Mouse (Mus musculus): ENCODE data around the gene Edem2.
"Not testable (repeated sequence)": the region's sequence is repeated elsewhere in the genome, so short reads cannot be mapped to it uniquely, and the experiment has no call there.

Edem2 gene

GRCm38 (mm10) chr2:155735766-155736165 is 6.5 kb upstream of the Edem2 start, which contains the start of gene Gm17581:
TSS of gene Gm17581 (minus strand) at chr2:155735866.
- not testable (repeated sequence) for DNase-seq (ENCODE audit: low spot score)

- peak; percentile 20 for DNase-seq (ENCODE audit: low spot score)
These were observed 5.8 kb upstream of the Edem2 start for GRCm38 (mm10) chr2:155735080-155735479.

GRCm38 (mm10) chr2:155728742-155729141 is 533 bp downstream of the Edem2 start:
- no peak for DNase-seq (ENCODE audit: low spot score)

GRCm38 (mm10) chr2:155727764-155728395 is 1.4 kb downstream of the Edem2 start:
- DNase-seq (ENCODE audit: low spot score): no peak

DNA sequence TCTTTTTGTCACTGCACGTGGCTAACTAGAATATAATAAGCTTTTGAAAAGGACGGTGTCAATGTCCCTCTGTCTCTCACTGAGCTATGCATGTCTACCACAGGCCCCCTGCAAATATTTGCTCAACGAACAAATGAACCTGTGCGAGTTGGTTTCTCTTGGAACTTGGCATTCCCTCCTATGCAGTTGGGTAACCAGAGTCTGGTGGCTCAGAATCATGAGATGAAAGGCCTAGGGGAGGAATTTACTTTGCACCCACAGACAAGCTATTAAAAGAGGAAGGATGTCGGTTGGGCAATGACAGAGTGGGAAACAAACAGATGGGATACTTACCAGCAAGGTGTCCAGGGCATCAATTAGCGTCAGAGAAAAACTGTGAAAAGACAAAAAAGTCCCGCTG is 3.0 kb downstream of the Edem2 start:
- no peak for DNase-seq (ENCODE audit: low spot score)

DNA sequence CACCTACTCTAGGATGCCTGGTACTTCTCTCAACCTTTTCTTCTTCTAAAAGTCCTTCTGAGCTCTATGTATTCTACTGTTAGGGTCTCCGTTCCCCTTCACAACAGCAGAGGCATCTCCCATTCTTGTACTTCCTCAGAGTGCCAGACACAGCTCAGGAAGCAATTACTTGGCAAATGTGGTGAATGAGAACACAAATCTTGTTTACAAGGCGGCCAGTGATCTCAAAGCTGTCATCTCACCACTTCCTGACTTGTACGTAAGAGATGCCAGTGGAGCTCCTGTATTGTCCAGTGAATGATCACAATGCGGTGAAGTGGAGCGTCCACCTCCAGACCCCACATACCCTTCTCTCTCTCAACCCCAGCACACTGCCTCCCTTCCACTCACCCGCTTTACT is 4.7 kb downstream of the Edem2 start:
- no peak for DNase-seq (ENCODE audit: low spot score)

DNA sequence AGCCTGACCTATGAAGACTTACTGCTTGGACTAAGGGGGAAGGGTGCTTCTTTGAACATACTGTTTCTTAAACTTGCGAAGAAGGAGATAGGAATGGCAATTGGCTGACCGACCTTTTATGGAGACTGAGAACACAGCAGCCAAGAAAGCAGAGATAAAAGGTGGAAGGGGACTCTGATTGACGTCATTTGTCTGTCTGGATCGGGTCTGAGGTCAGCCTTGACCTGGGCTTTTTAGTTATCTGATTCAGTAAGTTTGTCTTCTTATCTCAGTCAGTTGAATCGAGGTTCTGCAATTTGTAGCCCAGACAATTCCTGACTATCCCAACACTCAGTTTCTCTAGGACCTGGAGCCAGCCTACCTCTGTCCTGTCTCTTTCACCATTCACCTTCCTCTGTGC is 5.2 kb downstream of the Edem2 start:
- no peak for DNase-seq (ENCODE audit: low spot score)

DNA sequence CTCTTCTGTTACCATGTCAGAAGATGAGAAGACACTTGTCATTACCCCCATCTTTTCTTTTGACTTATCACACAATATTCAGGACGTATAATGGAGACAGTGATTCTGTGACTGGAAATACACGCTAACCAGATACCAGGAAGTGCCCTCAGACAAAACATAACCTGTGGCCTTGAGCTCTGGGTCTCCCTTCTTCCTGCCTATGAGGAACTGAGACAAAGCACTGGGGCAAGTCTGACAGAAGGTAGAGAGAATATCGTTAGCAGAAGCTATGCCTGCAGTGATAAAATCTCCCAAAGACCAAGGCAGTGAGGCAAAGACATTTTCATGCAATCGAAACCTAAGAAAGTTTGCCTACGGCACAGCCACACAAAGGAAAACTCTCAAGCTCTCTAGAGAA is 8.7 kb downstream of the Edem2 start:
- DNase-seq (ENCODE audit: low spot score): no peak

DNA sequence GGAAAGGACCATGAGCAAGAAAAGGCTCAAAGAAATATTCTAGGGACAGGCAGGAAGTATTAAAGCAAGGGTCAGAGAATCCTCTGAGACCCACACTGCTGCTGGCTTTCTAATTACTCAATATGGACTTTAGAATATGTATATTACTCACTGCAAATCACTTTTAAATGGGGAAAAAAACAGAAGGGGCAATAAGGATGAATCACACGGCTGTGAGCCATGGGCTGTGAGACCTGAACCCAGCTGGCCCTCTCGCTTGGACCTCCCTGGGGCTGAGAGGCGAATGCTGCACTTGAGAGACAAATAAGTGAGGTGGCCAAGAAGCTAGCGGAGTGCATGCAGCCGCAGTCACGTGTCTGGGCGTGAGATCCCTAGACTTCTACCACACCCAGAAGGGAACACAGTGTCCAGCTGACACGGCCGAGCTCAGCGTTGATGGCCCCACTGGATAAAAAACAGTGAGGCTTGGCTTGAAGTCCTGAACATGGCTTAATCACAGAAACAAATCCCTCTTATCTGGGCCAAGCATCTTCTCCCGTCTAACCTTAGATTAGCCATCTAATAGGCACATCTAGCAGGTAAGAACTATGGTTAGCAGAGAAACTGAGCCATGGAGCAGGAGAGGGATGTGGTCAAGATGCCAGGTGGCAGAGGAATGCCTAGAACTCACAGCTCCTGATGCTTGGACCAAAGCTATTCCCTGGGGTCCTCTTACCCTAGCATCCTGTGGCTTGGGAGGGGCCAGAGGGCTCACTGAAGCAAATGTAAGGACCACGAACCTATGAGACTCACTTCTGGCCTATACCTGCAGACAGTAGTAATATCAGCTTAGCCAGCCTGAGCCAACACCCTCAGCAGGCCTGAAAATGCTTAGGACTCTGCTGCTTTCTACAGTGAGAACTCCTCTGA is 11.9 kb downstream of the Edem2 start:
- no peak for DNase-seq (ENCODE audit: low spot score)

DNA sequence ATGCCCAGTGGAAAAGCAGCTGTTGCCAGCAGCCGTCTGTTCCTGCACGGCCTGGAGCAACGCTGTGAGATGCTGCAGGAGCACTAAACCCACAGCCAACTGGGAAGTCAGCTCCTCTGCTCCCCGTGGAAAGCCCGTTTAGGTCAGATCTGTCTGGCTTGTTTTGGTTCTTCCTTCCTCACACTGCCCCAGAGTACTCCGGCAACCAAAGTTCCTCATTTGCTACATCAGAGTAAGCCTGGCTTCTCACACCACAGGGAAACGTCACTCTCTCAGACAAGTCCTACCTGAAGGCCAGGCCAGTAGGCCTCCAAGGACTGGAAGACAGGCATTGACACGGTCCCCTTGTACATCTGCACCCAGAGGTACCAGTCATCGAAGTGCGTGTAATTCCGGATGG is 18.7 kb downstream of the Edem2 start:
- DNase-seq (ENCODE audit: low spot score): no peak

GRCm38 (mm10) chr2:155707251-155707650 is 22.0 kb downstream of the Edem2 start:
- DNase-seq (ENCODE audit: low spot score): peak; percentile 82

- DNase-seq (ENCODE audit: low spot score): peak; percentile 47
These were observed 25.6 kb downstream of the Edem2 start for GRCm38 (mm10) chr2:155703630-155704029.

DNA sequence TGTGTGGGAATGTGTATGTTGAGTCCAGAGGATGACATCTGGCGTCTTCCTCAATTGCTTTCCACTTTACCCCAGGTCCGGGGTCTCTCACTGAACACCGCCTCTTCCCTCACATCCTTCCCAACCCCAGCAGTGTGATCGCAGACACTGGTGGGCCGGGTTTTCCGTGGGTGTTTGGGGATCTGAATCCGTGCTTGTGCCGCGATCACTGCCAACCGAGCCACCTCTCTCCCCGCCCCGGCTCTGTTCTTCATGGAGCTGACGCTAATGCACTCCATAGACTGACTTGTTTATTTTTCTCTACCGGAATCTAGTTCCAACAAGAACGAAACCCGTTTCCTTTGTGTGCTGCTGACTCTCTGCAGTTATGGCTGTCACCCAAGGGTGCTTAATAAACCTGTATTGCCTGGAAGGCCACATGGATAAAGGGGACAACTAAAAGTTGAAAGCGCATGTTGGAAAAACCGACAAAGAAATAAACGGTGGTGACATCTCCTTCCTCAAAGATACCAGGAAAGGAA is 27.8 kb downstream of the Edem2 start:
- DNase-seq (ENCODE audit: low spot score): no peak

- not testable (repeated sequence) for DNase-seq (ENCODE audit: low spot score)
These were observed 30.8 kb downstream of the Edem2 start for GRCm38 (mm10) chr2:155698443-155698842.

GRCm38 (mm10) chr2:155696851-155697250 is 32.4 kb downstream of the Edem2 start:
- DNase-seq (ENCODE audit: low spot score): no peak

GRCm38 (mm10) chr2:155696091-155696558 is 33.1 kb downstream of the Edem2 start:
- DNase-seq (ENCODE audit: low spot score): peak; percentile 88

DNA sequence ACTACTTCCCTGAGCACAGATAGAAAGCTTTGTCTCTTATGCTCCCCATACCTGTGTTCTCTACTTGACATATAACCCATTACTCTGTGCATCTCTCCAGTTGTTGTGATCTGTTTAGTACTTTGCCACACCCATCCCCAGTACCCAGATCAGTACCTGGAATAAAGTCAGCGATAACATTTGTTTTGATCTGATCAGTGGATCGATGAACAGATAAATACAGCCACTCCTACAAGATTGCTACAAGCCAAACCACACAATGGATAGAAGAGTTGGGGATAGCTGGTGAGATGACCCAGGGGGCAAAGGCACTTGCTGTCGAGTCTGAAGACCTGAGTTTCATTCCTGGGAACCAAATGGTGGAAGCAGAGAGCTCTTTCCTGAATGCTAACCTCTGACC is 34.0 kb downstream of the Edem2 start:
- no peak for DNase-seq (ENCODE audit: low spot score)

DNA sequence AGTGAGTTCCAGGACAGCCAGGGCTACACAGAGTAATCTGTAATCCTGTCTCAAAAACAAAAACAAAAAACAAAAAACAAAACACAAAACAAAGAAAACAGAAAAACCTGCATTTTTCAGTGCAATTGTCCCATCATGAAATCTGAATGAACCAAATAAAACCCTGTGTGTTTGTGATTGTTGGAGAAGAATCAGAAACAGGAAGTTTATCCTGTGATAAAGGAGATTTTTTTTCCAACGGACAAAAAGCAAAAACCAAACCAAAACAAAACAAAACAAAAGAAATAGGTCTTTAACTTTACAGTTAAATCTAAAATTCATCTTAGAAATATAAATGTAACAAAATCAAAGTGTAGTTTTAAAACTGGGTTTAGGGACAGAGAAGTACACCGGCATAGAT is 34.7 kb downstream of the Edem2 start:
- DNase-seq (ENCODE audit: low spot score): no peak

GRCm38 (mm10) chr2:155693136-155693535 is 36.1 kb downstream of the Edem2 start:
- DNase-seq (ENCODE audit: low spot score): peak; percentile 58

- peak; percentile 97 for DNase-seq (ENCODE audit: low spot score)
These were observed 37.4 kb downstream of the Edem2 start, which contains the start of gene Trpc4ap for GRCm38 (mm10) chr2:155691723-155692493. TSS of gene Trpc4ap (minus strand) at chr2:155692384.

DNA sequence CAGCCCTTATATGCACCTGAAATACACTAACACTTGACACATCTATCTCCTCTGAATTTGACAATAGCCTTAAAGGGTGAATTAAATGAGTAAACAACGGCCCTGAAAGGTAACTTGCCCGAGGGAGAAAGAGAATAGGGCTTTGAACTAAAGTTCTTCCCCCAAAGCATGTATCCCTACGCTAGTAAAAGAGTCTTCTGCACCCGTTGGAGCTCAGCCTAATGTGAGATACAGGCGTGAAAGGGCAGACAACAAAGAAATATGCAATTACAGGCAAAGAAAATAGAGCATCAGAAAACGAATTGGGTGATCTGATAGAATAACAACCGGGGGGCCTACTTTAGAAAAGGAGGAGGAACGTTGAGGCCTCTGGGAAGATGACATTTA is 37.9 kb downstream of the Edem2 start:
- DNase-seq (ENCODE audit: low spot score): peak; percentile 51

- no peak for DNase-seq (ENCODE audit: low spot score)
These were observed 40.1 kb downstream of the Edem2 start for GRCm38 (mm10) chr2:155689211-155689610.
